ENCODE assay signal across 32 mouse cellular contexts in genomic region chr15:10990411-10990810, GRCm38 (mm10). TPM values are rescaled to one million over a fixed set of nuclear protein-coding genes. Genes with fewer than 3 reads are reported as not detected.
DNase-seq lines count a peak whose midpoint lies in the region; TF ChIP-seq lines count a peak whose summit lies in the region.
"Had no signal": no experiment of that assay in that cellular context is flagged by ENCODE, and none has a peak within 500 bp of the region (broad histone marks: within the 10 kb centered on the region; RNA-seq: fewer than 3 reads in every experiment).

No protein-coding gene starts in this region.

- WGBS in lung, adult 2 months, result 30% methylated on average over 2 of the region's 2 CpGs

- no peak overlapping the region for H3K27ac ChIP-seq in gastrocnemius, adult 2 months
- H3K27ac ChIP-seq: forebrain, embryonic 13.5 days; heart, embryonic 15.5 days; kidney, postnatal 0 days; limb, embryonic 15.5 days; liver, embryonic 13.5 days; macrophage; neural tube, embryonic 15.5 days had no signal

- no peaks in the 10 kb centered on the region for H3K4me1 ChIP-seq in lung, adult 2 months (ENCODE audit: control insufficient read depth, insufficient read depth, low read length)
- H3K4me1 ChIP-seq: forebrain, embryonic 13.5 days; heart, embryonic 15.5 days; limb, embryonic 15.5 days; neural tube, embryonic 15.5 days had no signal

- peak; percentile 39 for DNase-seq in gastrocnemius, adult 2 months
- DNase-seq in gastrocnemius, postnatal 14 days, result no peak
- DNase-seq in lung, postnatal 36 days, result peak; percentile 42
- no peak for DNase-seq in lung, adult 2 months
- DNase-seq in skeletal muscle tissue, adult 2 months (ENCODE audit: low read depth, low spot score), result peak; percentile 46
- no peak for DNase-seq in cerebellum, adult 8-10 months
- DNase-seq in thymus, adult 18-20 months, result no peak
- DNase-seq: adrenal gland, postnatal 14 days; cerebellum, adult 11 months; cerebellum, postnatal 10 days; kidney, adult 8-10 months; kidney, postnatal 4 days; left cerebral cortex, postnatal 4 days; liver, embryonic 13.5 days; midbrain, embryonic 14.5 days; retina, postnatal 1 day; right cerebral cortex, postnatal 14 days; thymus, adult 2 months; thymus, postnatal 36 days had no signal

- TF ChIP-seq POLR2A in lung, adult 2 months (IDR thresholded peaks at IDR 0.05; ENCODE audit: borderline replicate concordance, extremely low read depth, low read depth, low read length), result no peak

- no peak overlapping the region for H3K4me3 ChIP-seq in gastrocnemius, adult 2 months
- H3K4me3 ChIP-seq in lung, adult 2 months (replicated peaks; ENCODE audit: extremely low read depth, low read depth, low read length), result no peak overlapping the region
- H3K4me3 ChIP-seq: forebrain, embryonic 13.5 days; heart, embryonic 15.5 days; limb, embryonic 15.5 days; liver, embryonic 13.5 days; neural tube, embryonic 15.5 days had no signal

- intact Hi-C loops in gastrocnemius, adult 2 months (cut with DNase I), result no loop called here
- intact Hi-C loops in gastrocnemius, postnatal 14 days (cut with DNase I; ENCODE audit: low total_unique reads), result no loop called here

- TF ChIP-seq CTCF in gastrocnemius, adult 2 months (IDR thresholded peaks at IDR 0.05), result no peak
- TF ChIP-seq CTCF in lung, adult 2 months (IDR thresholded peaks at IDR 0.05; ENCODE audit: insufficient read depth, low read length), result no peak

RNA-seq across cellular contexts. Expression of gene Amacr, which starts 8.9 kb away (rescaled TPM):
- total RNA-seq in gastrocnemius, adult 2 months (2021), result 10 to 100 TPM; 15.5 to 23.3 TPM
- total RNA-seq in gastrocnemius, postnatal 14 days (2021), result 10 to 100 TPM; 19.0 to 20.7 TPM
- 4.4 and 6.9 TPM in 2 replicates for polyA plus RNA-seq in lung, adult 2 months (2012; rRNA removed)

RNA-seq across cellular contexts. Expression of gene Slc45a2, which starts 10.1 kb away (rescaled TPM):
- total RNA-seq in gastrocnemius, adult 2 months (2021), result not detected
- total RNA-seq in gastrocnemius, postnatal 14 days (2021), result not detected
- not detected in 2 replicates for polyA plus RNA-seq in lung, adult 2 months (2012; rRNA removed)
- total RNA-seq: adrenal gland, postnatal 14 days; common myeloid progenitor, adult 5-6 weeks; heart, postnatal 25 days; layer of hippocampus, adult 8-10 months; layer of hippocampus, postnatal 25 days; left cerebral cortex, postnatal 4 days had no signal
- polyA plus RNA-seq: CD4-positive, CD25-positive, alpha-beta regulatory T cell, adult 4 months; forebrain, embryonic 13.5 days; intestine, embryonic 14.5 days; liver, embryonic 13.5 days; macrophage; midbrain, embryonic 14.5 days; neural tube, embryonic 15.5 days; stomach, embryonic 16.5 days; thymus, adult 2 months had no signal

RNA-seq across cellular contexts. Expression of gene C1qtnf3, which starts 38.3 kb away (rescaled TPM):
- total RNA-seq in gastrocnemius, adult 2 months (2021), result 1 to 10 TPM in 1 of 2 experiments, under 1 TPM in 1; 0.31 to 1.5 TPM
- 10 to 100 TPM; 16.1 to 22.9 TPM for total RNA-seq in gastrocnemius, postnatal 14 days (2021)
- polyA plus RNA-seq in lung, adult 2 months (2012; rRNA removed), result 0.38 and 1.7 TPM in 2 replicates
- total RNA-seq: common myeloid progenitor, adult 5-6 weeks; layer of hippocampus, postnatal 25 days had no signal
- polyA plus RNA-seq: CD4-positive, CD25-positive, alpha-beta regulatory T cell, adult 4 months; macrophage had no signal

RNA-seq across cellular contexts. Expression of gene Rxfp3, which starts 47.4 kb away (rescaled TPM):
- total RNA-seq in gastrocnemius, adult 2 months (2021), result not detected
- total RNA-seq in gastrocnemius, postnatal 14 days (2021), result under 1 TPM in 1 of 2 experiments, not detected in 1; 0.08 TPM
- not detected in 2 replicates for polyA plus RNA-seq in lung, adult 2 months (2012; rRNA removed)
- total RNA-seq: adrenal gland, postnatal 14 days; common myeloid progenitor, adult 5-6 weeks had no signal
- polyA plus RNA-seq: CD4-positive, CD25-positive, alpha-beta regulatory T cell, adult 4 months; intestine, embryonic 14.5 days; liver, embryonic 13.5 days; macrophage had no signal

Comparison
In these comparisons a context has a peak if more than half of its experiments do, and no peak if none do; other contexts are left out.
1. DNase-seq: peak in gastrocnemius, adult 2 months (single experiment), lung, postnatal 36 days (single experiment) and skeletal muscle tissue, adult 2 months (single experiment); none in gastrocnemius, postnatal 14 days (single experiment), lung, adult 2 months (single experiment), cerebellum, adult 8-10 months (single experiment) and thymus, adult 18-20 months (0 of 2).
2. RNA of gene C1qtnf3, which starts 38.3 kb away (total RNA-seq): 16.1 to 22.9 TPM in gastrocnemius, postnatal 14 days; 0.31 to 1.5 TPM in gastrocnemius, adult 2 months; every median in the first group is over 4 times any median in the second.